Mouse (Mus musculus) hindbrain, embryonic 16.5 days (tissue): ENCODE data around the gene Acot2. TPM values are rescaled to one million over a fixed set of nuclear protein-coding genes. Genes with fewer than 3 reads are reported as not detected.

Experiments used
- polyA plus RNA-seq: library from polyadenylated mRNA; unstranded; fragments of >200 nt; fragmentation: Nextera tagmentation; extraction: Ambion mirVana; gene quantifications from 2 replicates; pipeline ENCODE4 v1.2.1, GENCODE M21; 2015

The Acot2 gene
- polyA plus RNA-seq, 1 experiment from 2014 or later = 16.1 TPM

Other genes starting within 250 kb of the Acot2 start
- 0.31 and 0.42 TPM in 2 replicates for gene Papln, start 224.2 kb upstream of the Acot2 start, polyA plus RNA-seq
- gene Numb, start 65.9 kb upstream of the Acot2 start, polyA plus RNA-seq = 15.7 and 17.2 TPM in 2 replicates
- 7.2 and 9.1 TPM in 2 replicates for gene Riox1, start 37.3 kb upstream of the Acot2 start, polyA plus RNA-seq
- gene Heatr4, start 3.0 kb upstream of the Acot2 start, polyA plus RNA-seq = not detected in 2 replicates
- 98.1 and 112 TPM in 2 replicates for gene Acot1, start 21.6 kb downstream of the Acot2 start, polyA plus RNA-seq
- gene Acot4, start 50.5 kb downstream of the Acot2 start, polyA plus RNA-seq = 0.54 and 0.68 TPM in 2 replicates
- not detected in 2 replicates for gene Gm49366, start 51.1 kb downstream of the Acot2 start, polyA plus RNA-seq
- 1.1 and 1.4 TPM in 2 replicates for gene Acot3, start 64.3 kb downstream of the Acot2 start, polyA plus RNA-seq
- gene Acot5, start 81.5 kb downstream of the Acot2 start, polyA plus RNA-seq = 0.63 and 0.66 TPM in 2 replicates
- 1.3 and 1.5 TPM in 2 replicates for gene Acot6, start 112.8 kb downstream of the Acot2 start, polyA plus RNA-seq
- 7.6 and 7.7 TPM in 2 replicates for gene Dnal1, start 126.5 kb downstream of the Acot2 start, polyA plus RNA-seq
- 4.7 and 4.8 TPM in 2 replicates for gene Pnma1, start 160.6 kb downstream of the Acot2 start, polyA plus RNA-seq
- 3.1 and 4.3 TPM in 2 replicates for gene Elmsan1, start 231.0 kb downstream of the Acot2 start, polyA plus RNA-seq